Mouse (Mus musculus) CH12.LX (cell line): ENCODE data around the gene Bmi1. TPM values are rescaled to one million over a fixed set of nuclear protein-coding genes. Genes with fewer than 3 reads are reported as not detected.

ENCODE experiments used
- DNase-seq: peaks from one replicate; pipeline ENCODE4 v3.0.0-alpha.2; 2013; ENCODE audit errors: extremely low read depth
- H3K27ac ChIP-seq: 2 replicates; pipeline ENCODE4 v1.5.1; 2012; ENCODE audit warnings: low read depth, mild to moderate bottlenecking, control low read depth, moderate library complexity; ENCODE audit not compliant: insufficient read depth
- H3K27me3 ChIP-seq: replicated peaks from 2 replicates; pipeline ENCODE3; 2012; ENCODE audit warnings: inconsistent platforms
- H3K36me3 ChIP-seq, 2 experiments: replicated peaks in 1 of 2; 2 replicates each; pipeline versions ENCODE3 to v1.6.1; 2012; ENCODE audit warnings: inconsistent platforms in 1 of 2, low read length in 1 of 2, mild to moderate bottlenecking in 1 of 2, mixed read lengths in 1 of 2, moderate library complexity in 1 of 2; ENCODE audit not compliant: control insufficient read depth in 1 of 2, insufficient read depth in 1 of 2
- H3K4me1 ChIP-seq, 2 experiments: 2 replicates each; pipeline ENCODE4 v1.6.1; 2012; ENCODE audit warnings: inconsistent platforms in 1 of 2, moderate library complexity in 1 of 2; ENCODE audit not compliant: insufficient read depth in 2 of 2, control insufficient read depth in 1 of 2
- H3K4me2 ChIP-seq: 2 replicates; pipeline ENCODE4 v1.6.1; 2012; ENCODE audit warnings: low read depth, mild to moderate bottlenecking, control low read depth; ENCODE audit not compliant: poor library complexity, insufficient read depth, severe bottlenecking
- H3K4me3 ChIP-seq, 3 experiments: fragments of 150-350 bp in 1 of 3; sonication (generic) in 1 of 3; replicated peaks in 1 of 3; 2 replicates each; pipeline versions ENCODE3 to v1.5.1; 2011 to 2012; ENCODE audit warnings: low read depth in 2 of 3, low read length in 2 of 3, mild to moderate bottlenecking in 2 of 3, moderate library complexity in 2 of 3, control low read depth in 1 of 3, improper control_type of control experiment in 1 of 3, inconsistent platforms in 1 of 3, mixed read lengths in 1 of 3; ENCODE audit not compliant: poor library complexity in 1 of 3
- H3K79me2 ChIP-seq: replicated peaks from 2 replicates; pipeline ENCODE4 v1.6.1; 2012; ENCODE audit warnings: mild to moderate bottlenecking, moderate library complexity; ENCODE audit not compliant: control insufficient read depth, poor library complexity, insufficient read depth, severe bottlenecking; ENCODE audit errors: extremely low read depth
- H3K9ac ChIP-seq: 2 replicates; pipeline ENCODE4 v1.6.1; 2012; ENCODE audit warnings: low read depth, mild to moderate bottlenecking, control low read depth, moderate library complexity; ENCODE audit not compliant: insufficient read depth
- H3K9me3 ChIP-seq: replicated peaks from 2 replicates; pipeline ENCODE3; 2012; ENCODE audit warnings: low read length, inconsistent platforms, mixed read lengths
- BHLHE40 ChIP-seq: IDR thresholded peaks from 2 replicates; pipeline ENCODE4 v1.6.1; 2011; ENCODE audit warnings: mild to moderate bottlenecking, low read depth, low read length, improper control_type of control experiment
- CHD1 ChIP-seq: IDR thresholded peaks from 2 replicates; pipeline ENCODE4 v1.6.1; 2012; ENCODE audit warnings: low read depth, low read length, improper control_type of control experiment, inconsistent platforms
- CHD2 ChIP-seq: IDR thresholded peaks from 2 replicates; pipeline ENCODE4 v1.6.1; 2011; ENCODE audit warnings: low read length, improper control_type of control experiment
- CTCF ChIP-seq, 2 experiments: IDR thresholded peaks in 1 of 2; conservative IDR thresholded peaks in 1 of 2; 2 replicates each; pipeline ENCODE4 v1.5.1; 2011 to 2012; ENCODE audit warnings: low read depth in 2 of 2, low read length in 2 of 2, improper control_type of control experiment in 1 of 2, inconsistent platforms in 1 of 2, mild to moderate bottlenecking in 1 of 2, moderate library complexity in 1 of 2
- ELF1 ChIP-seq: IDR thresholded peaks from 2 replicates; pipeline ENCODE4 v1.6.1; 2014; ENCODE audit warnings: low read depth, mild to moderate bottlenecking, inconsistent platforms, low read length, improper control_type of control experiment
- EP300 ChIP-seq: IDR thresholded peaks from 2 replicates; pipeline ENCODE4 v1.6.1; 2011; ENCODE audit warnings: low read length, improper control_type of control experiment
- IRF4 ChIP-seq: IDR thresholded peaks from 2 replicates; pipeline ENCODE4 v1.6.1; 2014; ENCODE audit warnings: low read depth, mild to moderate bottlenecking, inconsistent platforms, low read length, improper control_type of control experiment
- JUN ChIP-seq: IDR thresholded peaks from 2 replicates; pipeline ENCODE4 v1.6.1; 2011; ENCODE audit warnings: low read depth, mild to moderate bottlenecking, low read length, improper control_type of control experiment, moderate library complexity; ENCODE audit not compliant: insufficient read depth
- MAZ ChIP-seq: IDR thresholded peaks from 2 replicates; pipeline ENCODE4 v1.6.1; 2012; ENCODE audit warnings: low read depth, mild to moderate bottlenecking, inconsistent platforms, low read length, improper control_type of control experiment, moderate library complexity
- MYC ChIP-seq: IDR thresholded peaks from 2 replicates; pipeline ENCODE4 v1.6.1; 2011; ENCODE audit warnings: low read depth, mild to moderate bottlenecking, improper control_type of control experiment, low read length
- NELFE ChIP-seq: IDR thresholded peaks from 2 replicates; pipeline ENCODE4 v1.6.1; 2011; ENCODE audit warnings: low read depth, low read length, improper control_type of control experiment
- NRF1 ChIP-seq: IDR thresholded peaks from 2 replicates; pipeline ENCODE4 v1.6.1; 2014; ENCODE audit warnings: low read depth, mild to moderate bottlenecking, inconsistent platforms, low read length, improper control_type of control experiment, moderate library complexity
- POLR2A ChIP-seq: IDR thresholded peaks from 2 replicates; pipeline ENCODE4 v1.6.1; 2011; ENCODE audit warnings: low read depth, mild to moderate bottlenecking, improper control_type of control experiment, low read length
- UBTF ChIP-seq: IDR thresholded peaks from 2 replicates; pipeline ENCODE4 v1.6.1; 2012; ENCODE audit warnings: low read depth, mild to moderate bottlenecking, inconsistent platforms, low read length, improper control_type of control experiment, moderate library complexity
- USF1 ChIP-seq: IDR thresholded peaks from 2 replicates; pipeline ENCODE4 v1.6.1; 2014; ENCODE audit warnings: low read depth, mild to moderate bottlenecking, inconsistent platforms, low read length, improper control_type of control experiment
- ZKSCAN1 ChIP-seq: IDR thresholded peaks from 2 replicates; pipeline ENCODE4 v1.6.1; 2012; ENCODE audit warnings: low read depth, inconsistent platforms, low read length, improper control_type of control experiment, borderline replicate concordance
- ZNF384 ChIP-seq: IDR thresholded peaks from 2 replicates; pipeline ENCODE4 v1.6.1; 2012; ENCODE audit warnings: low read depth, low read length, improper control_type of control experiment, inconsistent platforms
- dilution Hi-C: fragments of 300-500 bp; cut with MboI; formaldehyde crosslinking; loops from 2 replicates; pipeline ENCODE4 v1.14.3; 2020; ENCODE audit warnings: low sequenced_read_pairs; ENCODE audit not compliant: extremely low pct_unique_long_range_greater_than_20kb, extremely low pct_ligation_motif_present
- in situ Hi-C: fragments of 300-500 bp; cut with MboI; formaldehyde crosslinking; loops from 3 replicates; pipeline ENCODE4 v1.14.3; 2019; ENCODE audit warnings: low sequenced_read_pairs, low pct_ligation_motif_present, low pct_unique_long_range_greater_than_20kb, mixed read lengths
- polyA plus RNA-seq: library from polyadenylated mRNA; unstranded; fragments of >175 nt; gene quantifications from 2 replicates; pipeline ENCODE4 v1.2.1, GENCODE M21; 2012; ENCODE audit warnings: low read depth; ENCODE audit not compliant: insufficient read length
- total RNA-seq, 2 experiments: library from RNA; depleted of rRNA; stranded (reverse); fragments of 300-350 nt in 1 of 2; fragments of >200 nt in 1 of 2; gene quantifications; 2 replicates each; pipeline ENCODE4 v1.2.3; 2012 to 2014

The Bmi1 gene
- total and polyA plus RNA-seq, 3 experiments: 38.6 to 87.0 (median 51.0) TPM

- dilution Hi-C loops: no loop called here
Measured at GRCm38 (mm10) chr2:18686826-18687519, 10.2 kb downstream of the Bmi1 start.

GRCm38 (mm10) chr2:18687671-18688170, 10.9 kb downstream of the Bmi1 start:
- Histone ChIP-seq H3K27me3 (peaks cover 22% of the 10 kb centered on the region), H3K79me2 (no peaks in the 10 kb centered on the region), H3K4me2 (no peak overlapping the region), H3K9me3 (peaks cover 13% of the 10 kb centered on the region), H3K27ac (no peak overlapping the region), H3K9ac (no peak overlapping the region), H3K36me3 (peaks cover 7 to 9% of the 10 kb centered on the region in 2 experiments), H3K4me3 (no peak overlapping the region), H3K4me1 (peaks cover 4 to 10% of the 10 kb centered on the region in 2 experiments; a peak in 3 of 4 replicates)
- DNase-seq: no peak
- TF ChIP-seq ELF1 (peak; percentile 35; the same call in 1 of the 2 replicates), ZNF384 (peak; percentile 56), IRF4 (peak; percentile 7; the same call in 1 of the 2 replicates), NRF1 (no peak)
- dilution Hi-C loops: no loop called here
- in situ Hi-C loops: loop anchor here (25.0 kb wide), 2 partner anchors 300 to 650 kb away; partner anchors contain the start of genes A930004D18Rik, Dnajc1 and Skida1

More at GRCm38 (mm10) chr2:18686826-18687519, 10.2 kb downstream of the Bmi1 start:
- TF ChIP-seq BHLHE40 (no peak), CHD1 (no peak), IRF4 (no peak), MYC (no peak), UBTF (no peak), NRF1 (no peak), CHD2 (no peak), ZKSCAN1 (no peak), USF1 (no peak), EP300 (no peak), JUN (no peak), POLR2A (no peak), ELF1 (no peak), CTCF (conservative IDR thresholded peaks at IDR 0.05 in 1 of 2, IDR thresholded peaks at IDR 0.05 in 1 of 2; ENCODE audit: low read depth in 2 of 2, low read length in 2 of 2) (no peak), MAZ (no peak), NELFE (no peak)
- H3K79me2 ChIP-seq: no peaks in the 10 kb centered on the region
- no peak overlapping the region for H3K4me2 ChIP-seq
- no peak overlapping the region; the same call in 1 of the 2 replicates for H3K27ac ChIP-seq
- no peak for DNase-seq
- H3K9me3 ChIP-seq: peaks cover 13% of the 10 kb centered on the region
- H3K9ac ChIP-seq: no peak overlapping the region
- H3K27me3 ChIP-seq: peaks cover 16% of the 10 kb centered on the region
- H3K4me1 ChIP-seq: peaks cover 4 to 7% of the 10 kb centered on the region in 2 experiments; a peak in 3 of 4 replicates
- peaks cover 9 to 13% of the 10 kb centered on the region in 2 experiments for H3K36me3 ChIP-seq
- no peak overlapping the region for H3K4me3 ChIP-seq
- in situ Hi-C loops: loop anchor here (25.0 kb wide), 2 partner anchors 300 to 650 kb away; partner anchors contain the start of genes A930004D18Rik, Dnajc1 and Skida1
